ENCODE assay signal across 14 mouse cellular contexts in genomic region chr15:88919328-88919727, GRCm38 (mm10). TPM values are rescaled to one million over a fixed set of nuclear protein-coding genes. Genes with fewer than 3 reads are reported as not detected.
A peak's percentile ranks its signal among the peaks of the same experiment; 100 is the strongest.
DNase-seq lines count a peak whose midpoint lies in the region; ATAC-seq and TF ChIP-seq lines count a peak whose summit lies in the region.
"Had no signal": no experiment of that assay in that cellular context is flagged by ENCODE, and none has a peak within 500 bp of the region (broad histone marks: within the 10 kb centered on the region; RNA-seq: fewer than 3 reads in every experiment).

No protein-coding gene starts in this region.

- H3K27me3 ChIP-seq in intestine, embryonic 16.5 days (replicated peaks; ENCODE audit: control insufficient read depth, insufficient read depth, low read length), result no peaks in the 10 kb centered on the region
- H3K27me3 ChIP-seq in liver, embryonic 14.5 days (ENCODE audit: control insufficient read depth, insufficient read depth, low read length), result no peaks in the 10 kb centered on the region
- H3K27me3 ChIP-seq in forebrain, embryonic 16.5 days (replicated peaks; ENCODE audit: control insufficient read depth, insufficient read depth, low read length), result no peaks in the 10 kb centered on the region
- H3K27me3 ChIP-seq in forebrain, embryonic 12.5 days, result no peaks in the 10 kb centered on the region
- H3K27me3 ChIP-seq: embryonic facial prominence, embryonic 12.5 days had no signal

- H3K9ac ChIP-seq in intestine, embryonic 16.5 days (ENCODE audit: low read depth, low read length), result no peak overlapping the region
- no peak overlapping the region for H3K9ac ChIP-seq in liver, embryonic 14.5 days (replicated peaks)
- no peak overlapping the region for H3K9ac ChIP-seq in forebrain, embryonic 16.5 days (replicated peaks; ENCODE audit: low read depth, low read length)
- H3K9ac ChIP-seq in forebrain, embryonic 12.5 days, result no peak overlapping the region
- H3K9ac ChIP-seq: embryonic facial prominence, embryonic 12.5 days had no signal

- H3K4me2 ChIP-seq in intestine, embryonic 16.5 days (ENCODE audit: low read depth, low read length), result no peak overlapping the region
- H3K4me2 ChIP-seq in liver, embryonic 14.5 days (ENCODE audit: low read depth), result no peak overlapping the region
- H3K4me2 ChIP-seq in forebrain, embryonic 16.5 days (ENCODE audit: low read length), result no peak overlapping the region
- no peak overlapping the region for H3K4me2 ChIP-seq in forebrain, embryonic 12.5 days
- H3K4me2 ChIP-seq: embryonic facial prominence, embryonic 12.5 days had no signal

- TF ChIP-seq CTCF in liver, embryonic 14.5 days (IDR thresholded peaks at IDR 0.05; ENCODE audit: low read depth), result no peak

- H3K27ac ChIP-seq in intestine, embryonic 16.5 days (ENCODE audit: low read length), result no peak overlapping the region
- H3K27ac ChIP-seq in liver, embryonic 14.5 days, result no peak overlapping the region
- H3K27ac ChIP-seq in forebrain, embryonic 16.5 days (ENCODE audit: low read length), result no peak overlapping the region
- no peak overlapping the region for H3K27ac ChIP-seq in forebrain, embryonic 12.5 days
- H3K27ac ChIP-seq: embryonic facial prominence, embryonic 12.5 days; heart, adult 2 months had no signal

- WGBS in intestine, embryonic 16.5 days, result 60% methylated on average over 12 of the region's 12 CpGs
- WGBS in liver, embryonic 14.5 days (ENCODE audit: insufficient replicate concordance), result 60% methylated on average over 12 of the region's 12 CpGs
- WGBS in forebrain, embryonic 16.5 days, result 80% methylated on average over 12 of the region's 12 CpGs
- WGBS in forebrain, embryonic 12.5 days, result 86% methylated on average over 12 of the region's 12 CpGs

- peak; percentile 32 for DNase-seq in 3T3-L1 (ENCODE audit: low read depth, low spot score)
- peak; percentile 56 for DNase-seq in NIH3T3 (ENCODE audit: low read depth)
- DNase-seq in liver, embryonic 14.5 days (ENCODE audit: low read depth in 3 of 3, low spot score in 3 of 3), result peak in 1 of 3 experiments; percentile 12
- DNase-seq in cerebellum, adult 8-10 months, result no peak
- no peak for DNase-seq in frontal cortex, postnatal 10 days (ENCODE audit: low spot score in 2 of 2)
- DNase-seq: cerebellum, adult 18-20 months; heart, adult 2 months; heart, postnatal 4 days had no signal

- peaks cover 12% of the 10 kb centered on the region for H3K4me1 ChIP-seq in intestine, embryonic 16.5 days (ENCODE audit: control insufficient read depth, insufficient read depth, low read length)
- peaks cover 0 to 4% of the 10 kb centered on the region in 2 experiments; a peak in 1 of 4 replicates for H3K4me1 ChIP-seq in liver, embryonic 14.5 days (replicated peaks; ENCODE audit: control insufficient read depth in 2 of 2, insufficient read depth in 2 of 2, low read length in 1 of 2)
- H3K4me1 ChIP-seq in forebrain, embryonic 16.5 days (replicated peaks; ENCODE audit: control insufficient read depth, insufficient read depth, low read length), result no peaks in the 10 kb centered on the region
- no peaks in the 10 kb centered on the region for H3K4me1 ChIP-seq in forebrain, embryonic 12.5 days
- H3K4me1 ChIP-seq: embryonic facial prominence, embryonic 12.5 days had no signal

- H3K4me3 ChIP-seq in intestine, embryonic 16.5 days (ENCODE audit: low read length), result no peak overlapping the region
- H3K4me3 ChIP-seq in liver, embryonic 14.5 days (ENCODE audit: insufficient read depth in 1 of 2, low read depth in 2 of 2, low read length in 2 of 2), result no peak overlapping the region
- no peak overlapping the region for H3K4me3 ChIP-seq in forebrain, embryonic 16.5 days (replicated peaks; ENCODE audit: low read length)
- H3K4me3 ChIP-seq in forebrain, embryonic 12.5 days (replicated peaks), result no peak overlapping the region
- H3K4me3 ChIP-seq: embryonic facial prominence, embryonic 12.5 days; heart, adult 2 months had no signal

- no peak for TF ChIP-seq EP300 in liver, embryonic 14.5 days (IDR thresholded peaks at IDR 0.05; ENCODE audit: low read depth)

- no peaks in the 10 kb centered on the region for H3K36me3 ChIP-seq in intestine, embryonic 16.5 days (ENCODE audit: control insufficient read depth, insufficient read depth, low read length)
- no peaks in the 10 kb centered on the region for H3K36me3 ChIP-seq in liver, embryonic 14.5 days (replicated peaks; ENCODE audit: control insufficient read depth, insufficient read depth, low read depth)
- no peaks in the 10 kb centered on the region for H3K36me3 ChIP-seq in forebrain, embryonic 16.5 days (ENCODE audit: control insufficient read depth, insufficient read depth)
- no peaks in the 10 kb centered on the region for H3K36me3 ChIP-seq in forebrain, embryonic 12.5 days (replicated peaks)
- H3K36me3 ChIP-seq: embryonic facial prominence, embryonic 12.5 days had no signal

- H3K9me3 ChIP-seq in intestine, embryonic 16.5 days (ENCODE audit: control insufficient read depth, low read length), result no peaks in the 10 kb centered on the region
- H3K9me3 ChIP-seq in liver, embryonic 14.5 days (ENCODE audit: control insufficient read depth, low read length), result no peaks in the 10 kb centered on the region
- no peaks in the 10 kb centered on the region for H3K9me3 ChIP-seq in forebrain, embryonic 16.5 days (ENCODE audit: control insufficient read depth, low read length)
- H3K9me3 ChIP-seq in forebrain, embryonic 12.5 days, result no peaks in the 10 kb centered on the region
- H3K9me3 ChIP-seq: embryonic facial prominence, embryonic 12.5 days had no signal

- ATAC-seq in intestine, embryonic 16.5 days, result peak; percentile 77
- 0 out of 2 replicates have a peak, but pooled peaks have one; percentile 23 for ATAC-seq in liver, embryonic 14.5 days (ENCODE audit: insufficient read depth)
- no peak for ATAC-seq in forebrain, embryonic 16.5 days
- no peak for ATAC-seq in forebrain, embryonic 12.5 days (ENCODE audit: low FRiP score)
- ATAC-seq: forebrain, embryonic 14.5 days had no signal

RNA-seq across cellular contexts. Expression of gene Ttll8, which starts 34.9 kb away (rescaled TPM):
- polyA plus RNA-seq in intestine, embryonic 16.5 days (2015; fragmentation: Nextera tagmentation; extraction: Ambion mirVana), result not detected in 2 replicates
- not detected in 2 replicates for polyA plus RNA-seq in liver, embryonic 14.5 days (2012; rRNA removed)
- polyA plus RNA-seq in liver, embryonic 14.5 days (2014; fragmentation: Nextera tagmentation; extraction: Ambion mirVana), result not detected in 2 replicates
- 0.07 and 0.08 TPM in 2 replicates for polyA plus RNA-seq in forebrain, embryonic 16.5 days (2015; fragmentation: Nextera tagmentation; extraction: Ambion mirVana)
- polyA plus RNA-seq in forebrain, embryonic 12.5 days (2016; fragmentation: Nextera tagmentation; extraction: Ambion mirVana), result 0.14 and 0.17 TPM in 2 replicates
- polyA plus RNA-seq: embryonic facial prominence, embryonic 12.5 days; limb, embryonic 11.5 days had no signal

RNA-seq across cellular contexts. Expression of gene Pim3, which starts 57.3 kb away (rescaled TPM):
- 45.7 and 46.3 TPM in 2 replicates for polyA plus RNA-seq in intestine, embryonic 16.5 days (2015; fragmentation: Nextera tagmentation; extraction: Ambion mirVana)
- polyA plus RNA-seq in liver, embryonic 14.5 days (2012; rRNA removed), result 3.1 and 5.0 TPM in 2 replicates
- 8.1 and 8.5 TPM in 2 replicates for polyA plus RNA-seq in liver, embryonic 14.5 days (2014; fragmentation: Nextera tagmentation; extraction: Ambion mirVana)
- 58.2 and 70.7 TPM in 2 replicates for polyA plus RNA-seq in forebrain, embryonic 16.5 days (2015; fragmentation: Nextera tagmentation; extraction: Ambion mirVana)
- polyA plus RNA-seq in forebrain, embryonic 12.5 days (2016; fragmentation: Nextera tagmentation; extraction: Ambion mirVana), result 46.0 and 49.4 TPM in 2 replicates

RNA-seq across cellular contexts. Expression of gene Mlc1, which starts 59.5 kb away (rescaled TPM):
- polyA plus RNA-seq in intestine, embryonic 16.5 days (2015; fragmentation: Nextera tagmentation; extraction: Ambion mirVana), result not detected in 2 replicates
- polyA plus RNA-seq in liver, embryonic 14.5 days (2012; rRNA removed), result 0.02 TPM in 1 of 2 replicates, not detected in the other
- polyA plus RNA-seq in liver, embryonic 14.5 days (2014; fragmentation: Nextera tagmentation; extraction: Ambion mirVana), result 0.13 TPM in 1 of 2 replicates, not detected in the other
- 33.5 and 36.4 TPM in 2 replicates for polyA plus RNA-seq in forebrain, embryonic 16.5 days (2015; fragmentation: Nextera tagmentation; extraction: Ambion mirVana)
- polyA plus RNA-seq in forebrain, embryonic 12.5 days (2016; fragmentation: Nextera tagmentation; extraction: Ambion mirVana), result 15.5 and 16.3 TPM in 2 replicates
- polyA plus RNA-seq: heart, adult 2 months; limb, embryonic 11.5 days had no signal

Comparison
In these comparisons a context has a peak if more than half of its experiments do, and no peak if none do; other contexts are left out.
1. DNase-seq: peak in 3T3-L1 (single experiment) and NIH3T3 (single experiment); none in cerebellum, adult 8-10 months (single experiment) and frontal cortex, postnatal 10 days (0 of 2).
2. ATAC-seq: peak in intestine, embryonic 16.5 days (single experiment) and liver, embryonic 14.5 days (single experiment); none in forebrain, embryonic 16.5 days (single experiment) and forebrain, embryonic 12.5 days (single experiment).
3. RNA of gene Mlc1, which starts 59.5 kb away (polyA plus RNA-seq): 33.5 to 36.4 TPM in forebrain, embryonic 16.5 days and 15.5 to 16.3 TPM in forebrain, embryonic 12.5 days; 0.02 to 0.13 TPM in liver, embryonic 14.5 days and not detected in intestine, embryonic 16.5 days; every median in the first group is over 10 times any median in the second.